Mouse (Mus musculus) neural tube, embryonic 12.5 days (tissue): ENCODE data around the gene Gm45844. TPM values are rescaled to one million over a fixed set of nuclear protein-coding genes. Genes with fewer than 3 reads are reported as not detected.
A peak's percentile ranks its signal among the peaks of the same experiment; 100 is the strongest.
"Not testable (repeated sequence)": the region's sequence is repeated elsewhere in the genome, so short reads cannot be mapped to it uniquely, and the experiment has no call there.

ENCODE experiments used
- ATAC-seq: fragments of 200-750 bp; cut with Nextera tagmentation; 2 replicates; pipeline ENCODE4 v1.8.0; 2017; ENCODE audit warnings: low read depth, mild to moderate bottlenecking, moderate TSS enrichment, moderate library complexity; ENCODE audit not compliant: low FRiP score
- H3K27ac ChIP-seq: fragments of 300-500 bp; sonication (generic); 2 replicates; pipeline ENCODE4 v1.5.1; 2016
- H3K27me3 ChIP-seq: fragments of 300-500 bp; sonication (generic); replicated peaks from 2 replicates; pipeline ENCODE4 v1.6.1; 2016; ENCODE audit warnings: mild to moderate bottlenecking
- H3K36me3 ChIP-seq: fragments of 300-500 bp; sonication (generic); 2 replicates; pipeline ENCODE4 v1.6.1; 2016; ENCODE audit warnings: mild to moderate bottlenecking
- H3K4me1 ChIP-seq: fragments of 300-500 bp; sonication (generic); 2 replicates; pipeline ENCODE4 v1.6.1; 2016
- H3K4me2 ChIP-seq: fragments of 300-500 bp; sonication (generic); replicated peaks from 2 replicates; pipeline ENCODE4 v1.6.1; 2016; ENCODE audit warnings: mild to moderate bottlenecking
- H3K4me3 ChIP-seq: fragments of 300-500 bp; sonication (generic); 2 replicates; pipeline ENCODE4 v1.5.1; 2016
- H3K9ac ChIP-seq: fragments of 300-500 bp; sonication (generic); 2 replicates; pipeline ENCODE4 v1.6.1; 2016; ENCODE audit warnings: mild to moderate bottlenecking
- H3K9me3 ChIP-seq: fragments of 300-500 bp; sonication (generic); 2 replicates; pipeline ENCODE4 v1.6.1; 2016; ENCODE audit warnings: mild to moderate bottlenecking
- WGBS: fragments of 180-500 bp; shearing (Covaris S2); methylation state at CpG from one replicate; pipeline ENCODE4 v1.1.7; 2016; 5-methylcytosine and 5-hydroxymethylcytosine counted together
- polyA plus RNA-seq: library from polyadenylated mRNA; unstranded; fragments of >200 nt; fragmentation: Nextera tagmentation; extraction: Ambion mirVana; gene quantifications from 2 replicates; pipeline ENCODE4 v1.2.1, GENCODE M21; 2016

Gene Gm45844
- 2.5 and 3.5 TPM in 2 replicates for polyA plus RNA-seq

DNA sequence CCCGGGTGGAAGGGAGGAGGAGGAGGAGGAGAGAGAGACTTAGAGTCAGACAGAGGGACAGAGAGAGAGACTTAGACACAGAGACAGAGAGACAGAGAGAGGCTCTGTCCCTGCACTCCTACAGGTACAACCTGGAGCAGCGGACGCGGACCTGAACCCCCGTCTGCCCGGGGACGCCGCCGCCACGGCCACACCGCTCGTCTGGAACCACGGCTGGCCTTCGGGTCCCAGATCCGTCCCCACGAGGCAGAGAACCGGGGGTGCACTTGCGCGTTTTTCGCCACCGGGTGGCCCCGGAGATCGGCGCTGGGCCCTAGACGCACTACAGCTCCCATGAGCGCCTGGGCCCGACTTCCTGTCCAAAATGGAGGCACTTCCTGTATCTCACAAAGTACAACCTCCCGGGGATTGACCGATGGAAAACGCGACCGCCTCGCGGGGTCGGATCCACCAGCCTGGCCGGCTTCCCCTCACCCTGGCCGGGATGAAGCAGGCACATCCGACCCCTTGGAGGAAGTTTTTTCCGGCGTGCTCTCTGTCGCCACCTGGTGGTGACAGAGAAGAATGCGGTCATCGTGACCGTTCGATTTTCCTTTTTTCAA lies at the start of gene Gm45844:
Gene Gm45844, minus strand, starts transcription at position 324 of the 602 bp plus-strand sequence.
- not testable (repeated sequence) for H3K9me3 ChIP-seq, H3K27me3 ChIP-seq, H3K4me1 ChIP-seq, H3K36me3 ChIP-seq, H3K27ac ChIP-seq
- WGBS = 44% methylated on average over 45 of the region's 45 CpGs
- H3K4me3 ChIP-seq = peak within 1 kb of the TSS; percentile 19
- peak within 1 kb of the TSS; percentile 2; the same call in 1 of the 2 replicates for H3K9ac ChIP-seq
- peak within 1 kb of the TSS; percentile 31 for H3K4me2 ChIP-seq
- peak; percentile 99 for ATAC-seq

- WGBS = 86% methylated on average over 16 of the region's 16 CpGs
- no peak overlapping the region for H3K9ac ChIP-seq
- H3K27me3 ChIP-seq = no peaks in the 10 kb centered on the region
- no peaks in the 10 kb centered on the region for H3K4me1 ChIP-seq
- no peak overlapping the region for H3K4me2 ChIP-seq
- no peak for ATAC-seq
- H3K9me3 ChIP-seq = no peaks in the 10 kb centered on the region
- peaks cover 52% of the 10 kb centered on the region for H3K36me3 ChIP-seq
- H3K27ac ChIP-seq = no peak overlapping the region
- no peak overlapping the region for H3K4me3 ChIP-seq
These were observed 17.5 kb upstream of the Gm45844 start for GRCm38 (mm10) chr7:7295595-7295994.

DNA sequence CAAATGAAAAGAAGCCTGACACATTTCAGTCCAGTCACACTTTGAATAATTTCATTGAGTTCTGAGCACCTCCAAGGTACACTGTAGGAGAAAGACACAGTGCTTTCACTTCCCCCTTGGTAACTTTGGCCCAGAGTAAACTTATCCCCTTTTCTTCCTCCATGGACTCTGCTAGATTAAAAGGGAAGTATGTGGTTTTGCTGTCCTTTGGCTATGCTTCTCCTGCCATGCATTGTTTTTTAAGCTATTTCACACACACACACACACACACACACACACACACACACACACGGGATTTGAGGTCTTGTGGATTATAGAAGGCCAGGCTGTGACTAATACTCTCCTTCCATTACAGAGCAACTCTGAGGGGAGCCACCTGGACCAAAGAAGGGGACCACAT lies 3.3 kb upstream of the Gm45844 start:
- WGBS = 74% methylated on average over 1 of the region's 1 CpGs
- H3K27ac ChIP-seq = no peak overlapping the region
- no peak for ATAC-seq

DNA sequence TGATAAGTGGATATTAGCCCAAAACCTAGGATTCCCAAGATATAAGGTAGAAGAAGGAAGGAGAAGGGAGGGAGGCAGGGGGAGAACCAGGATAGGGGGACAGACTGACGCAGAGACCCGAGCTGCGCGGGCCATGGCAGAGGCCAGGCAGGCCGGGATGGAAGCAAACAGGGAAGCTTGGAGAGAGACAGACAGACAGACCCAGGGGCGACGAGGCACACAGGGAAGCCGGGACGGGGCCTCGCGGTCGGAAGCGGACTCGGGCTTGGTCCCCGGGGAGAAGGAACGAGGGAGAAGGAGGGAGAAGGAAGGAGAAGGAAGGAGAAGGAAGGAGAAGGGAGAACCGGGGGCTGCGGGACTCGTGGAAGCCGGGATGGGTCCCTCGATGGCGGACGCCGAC lies 533 bp downstream of the Gm45844 start:
- not testable (repeated sequence) for H3K9me3 ChIP-seq, H3K27me3 ChIP-seq, H3K36me3 ChIP-seq, H3K27ac ChIP-seq, H3K4me1 ChIP-seq
- WGBS = 49% methylated on average over 24 of the region's 24 CpGs
- Histone ChIP-seq H3K9ac (peak overlapping the region; percentile 2; the same call in 1 of the 2 replicates), H3K4me3 (peak overlapping the region; percentile 19), H3K4me2 (peak overlapping the region; percentile 31)
- ATAC-seq = peak; percentile 71

More for the DNA sequence above, 3.3 kb upstream of the Gm45844 start:
- Histone ChIP-seq H3K4me3 (no peak overlapping the region), H3K4me1 (no peaks in the 10 kb centered on the region), H3K4me2 (no peak overlapping the region), H3K36me3 (peaks cover 32% of the 10 kb centered on the region), H3K27me3 (no peaks in the 10 kb centered on the region), H3K9ac (no peak overlapping the region), H3K9me3 (peaks cover 4% of the 10 kb centered on the region)

DNA sequence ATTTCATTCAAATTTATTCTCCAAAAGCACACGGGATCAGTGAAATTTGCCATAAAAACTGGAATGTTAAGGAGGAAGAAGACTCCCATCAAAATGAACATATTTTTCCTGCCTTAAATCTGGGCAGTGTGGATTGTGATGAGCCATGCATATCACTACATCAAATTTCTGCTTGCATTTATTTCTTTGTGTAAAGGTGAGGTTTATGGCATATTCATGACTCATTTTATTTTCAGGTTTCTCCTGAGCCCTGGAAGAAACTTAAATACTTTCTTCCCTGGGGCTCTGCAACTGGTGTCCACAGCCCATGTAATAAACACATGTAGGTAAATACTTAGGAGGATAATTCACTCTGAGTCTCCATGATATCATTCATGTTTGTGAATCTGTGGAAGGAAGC lies 30.9 kb downstream of the Gm45844 start, which contains the start of gene Vmn2r29:
Gene Vmn2r29, minus strand, starts transcription at position 101 of the 400 bp plus-strand sequence.
- not testable (repeated sequence) for H3K4me1 ChIP-seq, H3K27ac ChIP-seq, H3K36me3 ChIP-seq, H3K4me3 ChIP-seq, H3K4me2 ChIP-seq, H3K27me3 ChIP-seq, H3K9me3 ChIP-seq, ATAC-seq, H3K9ac ChIP-seq
- no CpG with 5 or more reads among the region's 1 CpGs for WGBS

DNA sequence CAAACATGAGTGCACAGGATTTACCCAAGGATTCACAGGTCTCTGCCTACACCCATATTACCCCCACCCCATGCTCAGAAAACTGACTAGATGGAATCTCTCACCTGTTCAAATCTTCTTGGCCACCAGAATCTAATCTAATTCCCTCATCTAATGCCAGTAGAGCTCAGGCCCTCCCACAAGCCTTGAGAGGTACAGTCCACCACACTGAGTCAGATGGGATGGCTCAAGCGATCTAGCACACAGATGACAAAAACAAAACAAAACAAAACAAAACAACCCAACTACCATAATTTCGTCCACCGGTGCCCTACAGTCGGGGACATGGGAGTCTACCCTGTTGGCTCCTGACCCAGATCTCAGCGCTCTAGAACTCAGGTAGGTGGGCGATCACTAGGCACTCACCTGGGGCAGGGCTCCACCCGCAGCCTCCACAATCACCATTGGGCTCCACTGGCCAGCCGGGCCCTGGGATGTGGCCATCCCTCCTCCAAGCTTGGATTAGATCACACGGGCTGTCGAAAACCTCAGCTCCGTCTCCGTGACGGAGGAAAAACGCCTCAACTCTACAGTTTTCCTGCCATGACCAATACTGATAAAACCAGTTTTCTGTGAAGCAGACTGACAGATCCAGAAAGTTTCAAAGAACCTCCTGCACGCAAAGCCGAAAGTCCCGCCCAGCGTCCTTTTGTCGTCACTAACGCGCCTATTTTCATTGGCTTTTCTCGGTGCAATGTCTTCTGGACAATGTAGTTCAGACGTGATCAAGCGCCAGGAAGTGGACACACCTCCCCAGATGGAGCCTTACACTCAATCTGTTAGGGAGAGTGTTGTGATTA lies 68.6 kb downstream of the Gm45844 start, which contains the start of gene Zfp772:
Gene Zfp772, minus strand, starts transcription at position 686 of the 839 bp plus-strand sequence.
- Histone ChIP-seq H3K4me2 (peak within 1 kb of the TSS; percentile 66), H3K9ac (peak within 1 kb of the TSS; percentile 52), H3K4me3 (peak within 1 kb of the TSS; percentile 42), H3K36me3 (peaks cover 11% of the 10 kb centered on the region)
- not testable (repeated sequence) for H3K4me1 ChIP-seq, H3K27me3 ChIP-seq, H3K27ac ChIP-seq, H3K9me3 ChIP-seq, ATAC-seq
- WGBS = 3% methylated on average over 24 of the region's 24 CpGs

DNA sequence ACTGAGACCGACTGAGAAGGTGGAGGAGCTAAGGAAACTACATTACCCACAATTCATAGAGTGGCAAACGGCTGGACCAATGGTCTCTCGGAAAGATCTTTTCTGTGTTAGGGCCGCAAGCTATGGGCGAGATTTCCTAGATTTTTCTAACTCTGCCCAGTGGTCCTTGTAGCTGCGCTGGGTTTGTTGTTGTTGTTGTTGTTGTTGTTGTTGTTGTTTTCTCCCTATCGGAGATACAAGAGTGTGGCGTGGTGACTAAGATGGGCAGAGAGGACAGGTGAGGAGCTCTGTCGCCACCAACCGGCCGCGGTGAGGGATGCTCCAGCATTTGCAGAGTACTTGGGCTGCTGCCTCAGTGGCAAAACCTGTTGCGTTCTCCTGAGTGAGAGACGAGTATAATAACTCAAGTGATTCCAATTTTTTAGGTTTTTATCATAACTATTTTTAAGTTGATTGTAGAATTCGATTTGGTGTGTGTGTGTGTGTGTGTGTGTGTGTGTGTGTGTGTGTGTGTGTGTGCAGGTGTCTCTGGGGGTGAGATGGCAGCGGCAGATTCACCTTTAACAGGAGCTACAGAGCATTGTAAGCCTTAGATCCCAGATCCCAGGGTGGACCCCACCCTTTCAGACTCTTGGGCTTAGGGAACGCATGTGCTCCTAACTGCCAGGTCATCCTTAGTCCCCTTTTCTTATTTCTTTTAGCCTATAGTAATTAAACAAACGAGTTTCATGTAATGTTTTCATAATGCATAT lies 89.7 kb downstream of the Gm45844 start:
- peak; percentile 97 for ATAC-seq
- 12% methylated on average over 18 of the region's 18 CpGs for WGBS
- no peak overlapping the region for H3K9ac ChIP-seq

DNA sequence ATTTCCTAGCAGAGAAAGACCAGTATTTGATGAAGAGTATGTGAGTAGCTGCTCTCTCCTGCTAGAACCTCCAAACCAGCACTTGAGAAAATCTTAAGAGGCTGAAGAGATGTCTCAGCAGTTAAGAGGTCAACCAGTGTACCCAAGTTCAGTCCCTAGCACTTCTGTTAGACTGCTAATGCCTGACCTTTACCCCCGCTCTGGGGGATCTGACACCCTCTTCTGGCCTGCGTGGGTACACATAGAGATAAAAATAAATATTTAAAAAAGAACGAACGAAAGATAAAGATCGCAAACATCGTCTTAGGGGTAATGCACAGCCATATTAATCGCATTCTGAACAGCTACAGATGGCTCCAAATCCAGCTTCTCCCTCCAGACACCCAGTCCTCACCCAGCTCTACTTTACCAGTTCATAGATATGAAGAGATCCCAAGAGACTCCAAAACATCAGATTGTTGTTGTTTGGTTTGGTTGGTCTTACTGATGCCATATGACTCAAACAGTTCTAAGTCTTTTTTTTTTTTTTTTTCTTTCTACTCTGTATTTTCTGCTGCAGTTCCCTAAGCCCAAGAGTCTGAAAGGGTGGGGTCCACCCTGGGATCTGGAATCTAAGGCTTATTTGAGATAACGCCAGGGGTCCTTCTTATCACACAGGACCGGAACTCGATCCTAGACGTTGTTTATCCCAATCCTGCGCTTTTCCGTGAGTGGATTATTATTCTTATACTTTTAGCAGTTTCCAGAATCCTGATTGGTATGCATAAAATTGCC lies 90.5 kb downstream of the Gm45844 start:
- WGBS = 41% methylated on average over 13 of the region's 13 CpGs
- Histone ChIP-seq H3K4me3 (peak overlapping the region; percentile 45), H3K27me3 (no peaks in the 10 kb centered on the region), H3K9ac (no peak overlapping the region), H3K4me2 (peak overlapping the region; percentile 53), H3K36me3 (peaks cover 7% of the 10 kb centered on the region), H3K4me1 (no peaks in the 10 kb centered on the region), H3K9me3 (no peaks in the 10 kb centered on the region), H3K27ac (no peak overlapping the region)
- ATAC-seq = peak; percentile 70

More for the DNA sequence above, 89.7 kb downstream of the Gm45844 start:
- no peaks in the 10 kb centered on the region for H3K27me3 ChIP-seq
- peak overlapping the region; percentile 45 for H3K4me3 ChIP-seq
- H3K4me2 ChIP-seq = peak overlapping the region; percentile 53
- H3K4me1 ChIP-seq = no peaks in the 10 kb centered on the region
- H3K36me3 ChIP-seq = no peaks in the 10 kb centered on the region; the same call in 1 of the 2 replicates
- no peak overlapping the region for H3K27ac ChIP-seq
- no peaks in the 10 kb centered on the region for H3K9me3 ChIP-seq

- Histone ChIP-seq H3K4me1 (no peaks in the 10 kb centered on the region), H3K36me3 (peaks cover 24% of the 10 kb centered on the region), H3K4me3 (no peak overlapping the region), H3K9me3 (no peaks in the 10 kb centered on the region), H3K9ac (no peak overlapping the region), H3K27ac (no peak overlapping the region), H3K27me3 (no peaks in the 10 kb centered on the region), H3K4me2 (no peak overlapping the region)
- ATAC-seq = no peak
- WGBS = 92% methylated on average over 1 of the region's 1 CpGs
These were observed 92.2 kb downstream of the Gm45844 start for GRCm38 (mm10) chr7:7185897-7186296.

DNA sequence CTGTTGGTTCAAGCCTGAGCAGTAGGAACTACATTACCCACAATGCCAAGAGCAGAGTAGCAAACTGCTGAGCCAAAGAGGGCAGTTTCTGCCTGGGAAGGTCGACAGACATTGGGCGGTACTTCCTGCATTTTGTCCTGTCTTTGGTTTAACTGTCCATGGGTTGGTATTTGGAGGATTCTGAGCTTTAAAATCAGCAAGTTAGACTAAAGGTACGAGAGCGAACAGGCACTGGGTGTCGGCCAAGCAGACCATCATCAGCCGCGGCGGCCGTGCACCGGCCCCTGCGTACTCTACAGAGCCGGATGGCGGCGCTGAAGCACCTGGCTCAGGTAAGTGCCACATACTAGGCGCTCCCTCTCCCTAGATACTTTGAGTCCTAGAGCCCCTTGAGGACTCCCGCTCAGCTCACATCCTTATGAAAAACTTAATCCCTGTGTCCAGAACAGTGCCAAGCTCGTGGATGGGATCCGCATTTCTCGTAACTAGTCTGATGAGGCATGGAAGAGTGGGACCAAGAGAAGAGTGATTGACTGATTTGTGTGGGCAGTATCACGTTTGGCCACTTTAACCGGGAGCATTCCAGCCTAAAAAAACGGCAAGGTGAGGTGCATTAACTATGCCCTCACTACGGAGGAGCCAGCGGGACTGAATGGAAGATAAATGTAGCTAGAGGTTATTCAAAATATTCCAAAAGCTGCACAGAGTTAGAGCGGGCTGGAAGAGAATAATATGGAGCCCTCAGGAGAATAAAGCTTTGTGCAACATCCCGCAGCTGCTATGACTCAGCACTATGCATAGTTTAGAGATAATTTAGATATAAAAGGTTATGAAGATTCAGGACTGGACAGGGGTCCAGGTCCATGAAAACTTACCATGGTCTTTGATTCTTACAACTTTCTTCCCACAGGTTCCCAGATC lies 106.6 kb downstream of the Gm45844 start, which contains the start of gene Zfp418:
Gene Zfp418, plus strand, starts transcription at position 104 of the 921 bp plus-strand sequence.
- Histone ChIP-seq H3K27ac (no peak within 1 kb of the TSS), H3K9ac (peak within 1 kb of the TSS; percentile 64), H3K4me2 (peak within 1 kb of the TSS; percentile 69), H3K4me1 (peaks cover 6% of the 10 kb centered on the region; the same call in 1 of the 2 replicates), H3K27me3 (no peaks in the 10 kb centered on the region), H3K4me3 (peak within 1 kb of the TSS; percentile 65), H3K9me3 (no peaks in the 10 kb centered on the region), H3K36me3 (0 out of 2 replicates have a peak, but pooled peaks cover 6% of the 10 kb centered on the region)
- ATAC-seq = peak; percentile 97
- WGBS = 3% methylated on average over 26 of the region's 26 CpGs
